Mouse (Mus musculus) neural tube, embryonic 14.5 days (tissue): ENCODE data around the gene Ciita. TPM values are rescaled to one million over a fixed set of nuclear protein-coding genes. Genes with fewer than 3 reads are reported as not detected.

Experiments
- ATAC-seq: fragments of 200-750 bp; cut with Nextera tagmentation; 2 replicates; pipeline ENCODE4 v1.8.0; 2017; ENCODE audit warnings: low read depth, mild to moderate bottlenecking, moderate TSS enrichment, moderate library complexity
- H3K27ac ChIP-seq: fragments of 300-500 bp; sonication (generic); 2 replicates; pipeline ENCODE4 v1.5.1; 2014; ENCODE audit warnings: low read depth, mild to moderate bottlenecking, control low read depth, low read length, moderate library complexity, mixed read lengths
- H3K27me3 ChIP-seq: fragments of 300-500 bp; sonication (generic); 2 replicates; pipeline ENCODE4 v1.6.1; 2014; ENCODE audit warnings: low read length; ENCODE audit not compliant: control insufficient read depth, insufficient read depth
- H3K36me3 ChIP-seq: fragments of 300-500 bp; sonication (generic); 2 replicates; pipeline ENCODE4 v1.6.1; 2014; ENCODE audit warnings: low read length, mixed read lengths; ENCODE audit not compliant: control insufficient read depth, insufficient read depth
- H3K4me1 ChIP-seq: fragments of 300-500 bp; sonication (generic); 2 replicates; pipeline ENCODE4 v1.6.1; 2014; ENCODE audit warnings: low read length; ENCODE audit not compliant: control insufficient read depth, insufficient read depth
- H3K4me2 ChIP-seq: fragments of 300-500 bp; sonication (generic); 2 replicates; pipeline ENCODE4 v1.6.1; 2014; ENCODE audit warnings: mild to moderate bottlenecking, low read depth, low read length, control low read depth
- H3K4me3 ChIP-seq: fragments of 300-500 bp; sonication (generic); 2 replicates; pipeline ENCODE4 v1.5.1; 2014; ENCODE audit warnings: low read depth, low read length, control low read depth, mixed read lengths
- H3K9ac ChIP-seq: fragments of 300-500 bp; sonication (generic); replicated peaks from 2 replicates; pipeline ENCODE4 v1.6.1; 2014; ENCODE audit warnings: low read depth, mild to moderate bottlenecking, control low read depth, low read length, mixed read lengths
- H3K9me3 ChIP-seq: fragments of 300-500 bp; sonication (generic); 2 replicates; pipeline ENCODE4 v1.6.1; 2016; ENCODE audit warnings: low read length; ENCODE audit not compliant: control insufficient read depth
- WGBS: fragments of 180-500 bp; shearing (Covaris S2); extraction: QIAGEN DNeasy Blood & Tissue Kit; methylation state at CpG from one replicate; pipeline ENCODE4 v1.1.7; 2014; 5-methylcytosine and 5-hydroxymethylcytosine counted together
- polyA plus RNA-seq: library from polyadenylated mRNA; unstranded; fragments of >200 nt; fragmentation: Nextera tagmentation; extraction: Ambion mirVana; gene quantifications from 2 replicates; pipeline ENCODE4 v1.2.1, GENCODE M21; 2014

The Ciita gene
- polyA plus RNA-seq, 1 experiment from 2014 or later, result 1.1 TPM

DNA sequence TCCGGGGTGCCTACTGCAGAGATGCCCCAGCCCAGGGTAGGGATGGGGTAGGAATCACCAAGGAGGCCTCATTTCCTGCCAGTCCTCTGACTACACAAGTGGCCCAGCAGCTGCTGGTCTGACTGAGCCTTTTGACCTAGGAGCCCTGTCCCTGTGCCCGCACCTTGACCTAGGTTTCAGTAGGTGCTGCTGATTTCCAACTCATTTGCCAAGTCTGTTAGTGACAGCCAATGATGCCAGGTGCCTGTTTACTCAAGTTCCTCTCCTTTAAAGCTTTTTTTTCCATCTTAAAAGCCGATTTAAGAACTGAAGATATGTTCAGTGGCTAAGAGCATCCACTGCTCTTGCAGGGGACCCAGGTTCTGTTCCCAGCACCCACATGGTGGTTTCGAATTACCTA, 53.9 kb downstream of the Ciita start:
- Histone ChIP-seq H3K9ac (no peak overlapping the region), H3K27ac (no peak overlapping the region), H3K27me3 (no peaks in the 10 kb centered on the region), H3K9me3 (no peaks in the 10 kb centered on the region), H3K4me3 (no peak overlapping the region), H3K4me2 (no peak overlapping the region), H3K36me3 (peaks cover 6% of the 10 kb centered on the region), H3K4me1 (0 out of 2 replicates have a peak, but pooled peaks cover 5% of the 10 kb centered on the region)
- no peak for ATAC-seq
- WGBS, result 90% methylated on average over 4 of the region's 4 CpGs

DNA sequence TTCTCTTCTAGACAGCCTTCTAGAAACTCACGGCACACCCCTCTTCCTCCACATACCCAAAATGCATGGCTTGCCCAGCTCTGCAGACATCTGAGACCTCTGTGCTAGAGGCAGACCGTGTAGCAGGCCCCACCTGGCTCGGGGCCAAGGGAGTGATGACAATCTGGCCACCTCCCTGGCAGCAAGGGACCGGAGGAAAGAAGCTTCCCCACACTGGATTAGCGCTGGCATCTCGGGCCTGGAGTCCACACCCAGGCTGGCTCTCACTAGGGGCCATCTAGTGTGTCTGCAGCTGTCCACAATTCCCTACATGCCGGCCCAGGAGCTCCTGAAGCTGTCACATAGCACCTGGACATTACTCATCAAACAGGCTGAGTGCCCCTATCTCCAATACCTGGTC, 54.7 kb downstream of the Ciita start:
- 66% methylated on average over 7 of the region's 7 CpGs for WGBS
- Histone ChIP-seq H3K4me1 (peaks cover 12% of the 10 kb centered on the region), H3K4me2 (no peak overlapping the region), H3K27ac (no peak overlapping the region), H3K4me3 (no peak overlapping the region), H3K9ac (no peak overlapping the region), H3K9me3 (no peaks in the 10 kb centered on the region), H3K36me3 (peaks cover 6% of the 10 kb centered on the region), H3K27me3 (no peaks in the 10 kb centered on the region)
- no peak for ATAC-seq

- 86% methylated on average over 5 of the region's 5 CpGs for WGBS
- no peak for ATAC-seq
Observed at GRCm38 (mm10) chr16:10536323-10536722, 56.5 kb downstream of the Ciita start.

DNA sequence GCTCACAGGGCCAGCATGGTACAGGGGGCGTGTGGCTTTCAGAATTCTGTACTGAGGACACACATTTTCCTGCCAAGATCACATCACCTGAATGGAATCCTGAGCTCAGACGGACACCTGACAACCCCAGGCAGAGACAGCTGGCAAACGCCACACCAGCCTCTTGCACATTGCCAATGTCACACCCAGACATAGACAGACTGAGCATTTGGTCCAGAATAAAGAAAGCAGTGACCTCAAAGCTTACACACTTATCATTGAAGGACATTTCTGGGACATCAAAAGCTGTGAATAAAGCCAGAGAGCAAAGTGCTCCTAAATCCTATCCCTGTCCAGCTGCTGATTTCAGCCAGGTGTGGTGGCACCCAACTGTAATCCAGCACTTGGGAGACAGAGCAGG, 57.1 kb downstream of the Ciita start:
- H3K9ac ChIP-seq, result no peak overlapping the region
- peaks cover 36% of the 10 kb centered on the region for H3K4me1 ChIP-seq
- H3K4me2 ChIP-seq, result no peak overlapping the region
- no peaks in the 10 kb centered on the region for H3K36me3 ChIP-seq
- H3K27ac ChIP-seq, result no peak overlapping the region
- no peaks in the 10 kb centered on the region for H3K27me3 ChIP-seq
- H3K4me3 ChIP-seq, result no peak overlapping the region
- ATAC-seq, result no peak
- 81% methylated on average over 3 of the region's 3 CpGs for WGBS
- H3K9me3 ChIP-seq, result no peaks in the 10 kb centered on the region

More at GRCm38 (mm10) chr16:10536323-10536722, 56.5 kb downstream of the Ciita start:
- peaks cover 30% of the 10 kb centered on the region for H3K4me1 ChIP-seq
- no peak overlapping the region for H3K4me3 ChIP-seq
- no peaks in the 10 kb centered on the region for H3K9me3 ChIP-seq
- H3K27ac ChIP-seq, result no peak overlapping the region
- no peaks in the 10 kb centered on the region; the same call in 1 of the 2 replicates for H3K36me3 ChIP-seq
- no peaks in the 10 kb centered on the region for H3K27me3 ChIP-seq
- H3K9ac ChIP-seq, result no peak overlapping the region
- no peak overlapping the region for H3K4me2 ChIP-seq

DNA sequence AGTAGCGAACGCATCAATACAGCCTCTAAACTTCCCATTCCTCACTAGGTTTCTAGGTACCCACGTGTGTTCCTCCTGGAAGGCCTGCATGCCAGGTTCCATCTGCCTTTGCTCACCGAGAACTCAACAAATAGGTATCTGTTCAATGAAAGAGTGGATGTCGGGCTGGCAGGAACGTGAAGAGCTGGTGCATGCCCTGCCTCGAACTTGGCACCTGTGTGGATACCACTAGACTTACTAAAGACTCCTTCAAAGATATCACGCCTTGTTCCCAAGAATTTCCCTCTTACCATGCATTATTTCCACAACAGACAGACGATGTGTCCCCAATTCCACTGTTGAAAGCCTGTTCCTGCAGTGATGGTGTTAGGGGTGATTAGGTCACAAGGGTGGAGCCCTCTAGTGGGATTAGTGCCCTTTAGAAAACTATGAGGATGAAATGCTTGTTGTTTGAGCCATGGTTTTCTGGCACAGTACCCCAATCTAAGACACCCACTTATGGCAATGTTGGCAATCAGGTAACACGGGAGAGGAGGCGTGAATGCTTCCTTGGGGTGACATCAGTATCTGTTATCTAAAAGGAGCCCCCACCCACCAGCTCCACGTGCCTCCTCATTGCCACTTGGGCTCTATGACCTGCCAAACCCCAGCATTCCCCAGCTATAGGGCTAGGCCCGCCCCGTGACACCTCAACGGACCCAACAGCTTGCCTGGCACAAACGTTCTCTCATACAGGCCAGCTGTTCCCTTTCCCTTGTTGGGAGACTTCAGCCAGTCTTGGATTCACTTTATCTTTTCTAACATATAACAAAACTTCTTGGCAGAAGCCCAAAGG, 61.1 kb downstream of the Ciita start:
- WGBS, result 74% methylated on average over 16 of the region's 16 CpGs
- Histone ChIP-seq H3K9ac (peak overlapping the region; percentile 95), H3K36me3 (no peaks in the 10 kb centered on the region), H3K27me3 (no peaks in the 10 kb centered on the region), H3K4me2 (peak overlapping the region; percentile 74), H3K4me1 (peaks cover 38% of the 10 kb centered on the region), H3K27ac (no peak overlapping the region; the same call in 1 of the 2 replicates), H3K4me3 (peak overlapping the region; percentile 92), H3K9me3 (no peaks in the 10 kb centered on the region)
- ATAC-seq, result no peak

GRCm38 (mm10) chr16:10541598-10541930, 61.7 kb downstream of the Ciita start:
- Histone ChIP-seq H3K9me3 (no peaks in the 10 kb centered on the region), H3K27ac (no peak overlapping the region; the same call in 1 of the 2 replicates), H3K9ac (peak overlapping the region; percentile 95), H3K4me2 (peak overlapping the region; percentile 74), H3K4me3 (peak overlapping the region; percentile 92), H3K4me1 (peaks cover 44% of the 10 kb centered on the region), H3K27me3 (no peaks in the 10 kb centered on the region), H3K36me3 (no peaks in the 10 kb centered on the region)
- ATAC-seq, result no peak
- WGBS, result 32% methylated on average over 7 of the region's 7 CpGs

GRCm38 (mm10) chr16:10542266-10542665, 62.4 kb downstream of the Ciita start:
- H3K4me1 ChIP-seq, result peaks cover 49% of the 10 kb centered on the region
- peak overlapping the region; percentile 95 for H3K9ac ChIP-seq
- ATAC-seq, result peak; percentile 18
- 2% methylated on average over 22 of the region's 22 CpGs for WGBS
- no peaks in the 10 kb centered on the region for H3K27me3 ChIP-seq
- H3K27ac ChIP-seq, result peak overlapping the region; percentile 80
- H3K36me3 ChIP-seq, result no peaks in the 10 kb centered on the region
- peak overlapping the region; percentile 74 for H3K4me2 ChIP-seq
- peak overlapping the region; percentile 92 for H3K4me3 ChIP-seq
- no peaks in the 10 kb centered on the region for H3K9me3 ChIP-seq

DNA sequence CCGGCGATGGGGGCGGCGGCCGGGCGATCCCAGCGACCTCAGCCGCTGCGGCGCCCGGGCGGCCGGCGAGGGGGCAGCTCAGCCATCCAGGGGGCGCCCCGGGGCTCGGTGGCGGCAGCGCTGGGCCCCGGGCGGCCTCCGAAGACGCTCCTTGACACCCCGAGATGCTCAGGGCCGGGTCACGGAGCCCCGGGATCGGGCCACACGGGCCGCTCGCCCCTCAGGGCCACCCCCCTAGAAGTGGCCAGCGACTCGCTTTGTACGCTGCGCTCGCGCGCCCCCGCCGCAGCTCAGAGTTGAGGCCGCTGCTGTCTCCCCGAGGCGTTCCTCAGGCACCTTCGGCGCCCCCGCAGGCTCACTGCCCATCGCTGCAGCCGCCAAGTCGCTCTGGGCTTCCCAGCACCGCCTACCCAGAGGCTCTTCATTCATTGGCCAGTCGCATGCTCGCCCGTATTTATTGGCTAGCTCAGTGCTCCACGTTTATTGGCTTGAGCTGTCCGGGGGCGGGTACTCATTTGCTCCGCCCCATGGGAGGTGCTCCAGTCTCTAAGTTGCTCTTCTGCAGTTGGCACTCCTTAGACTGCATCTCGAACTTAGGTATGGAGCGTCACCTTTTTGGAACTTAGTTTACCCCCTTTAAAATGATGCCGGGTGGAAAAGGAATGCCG, 63.0 kb downstream of the Ciita start, which contains the start of gene Dexi:
Dexi (minus strand) TSS at position 357 of the 668 bp plus-strand sequence.
- peak; percentile 94 for ATAC-seq
- Histone ChIP-seq H3K4me2 (peak within 1 kb of the TSS; percentile 74), H3K9ac (peak within 1 kb of the TSS; percentile 95), H3K27me3 (no peaks in the 10 kb centered on the region), H3K9me3 (no peaks in the 10 kb centered on the region), H3K36me3 (no peaks in the 10 kb centered on the region), H3K4me3 (peak within 1 kb of the TSS; percentile 92), H3K27ac (peak within 1 kb of the TSS; percentile 80), H3K4me1 (peaks cover 49% of the 10 kb centered on the region)
- WGBS, result under 1% methylated on average over 37 of the region's 61 CpGs
